Mouse (Mus musculus) ES-E14 (cell line): ENCODE results near the gene Cubn.

Experiments used
- CHD2 ChIP-seq: IDR thresholded peaks from 2 replicates; pipeline ENCODE4 v1.6.1; 2014; ENCODE audit warnings: mild to moderate bottlenecking, low read depth, low read length, inconsistent platforms
- ZC3H11A ChIP-seq: IDR thresholded peaks from 2 replicates; pipeline ENCODE4 v1.6.1; 2012; ENCODE audit warnings: low read depth, mild to moderate bottlenecking, inconsistent platforms, low read length, borderline replicate concordance
- ZNF384 ChIP-seq: IDR thresholded peaks from 2 replicates; pipeline ENCODE4 v1.6.1; 2012; ENCODE audit warnings: low read depth, low read length, inconsistent platforms

- TF ChIP-seq CHD2, result no peak
- TF ChIP-seq ZNF384, result no peak
- no peak for TF ChIP-seq ZC3H11A
Observed at GRCm38 (mm10) chr2:13492927-13493326, 1.3 kb upstream of the Cubn start.
